Mouse (Mus musculus) liver, adult 2 months (tissue): ENCODE data around the gene Zfp148. TPM values are rescaled to one million over a fixed set of nuclear protein-coding genes. Genes with fewer than 3 reads are reported as not detected.

ENCODE experiments used
- DNase-seq: peaks from one replicate; pipeline ENCODE4 v3.0.0-alpha.2; 2011; ENCODE audit warnings: low read depth, low spot score; ENCODE audit errors: extremely low read depth
- H3K27ac ChIP-seq: fragments of 200-500 bp; replicated peaks from 2 replicates; pipeline ENCODE4 v1.5.1; 2012; ENCODE audit warnings: low read depth, mild to moderate bottlenecking, control low read depth, inconsistent platforms, low read length; ENCODE audit not compliant: insufficient read depth
- H3K27me3 ChIP-seq: fragments of 200-500 bp; 2 replicates; pipeline ENCODE4 v1.6.1; 2012; ENCODE audit warnings: mild to moderate bottlenecking, moderate library complexity, low read length, inconsistent platforms; ENCODE audit not compliant: control insufficient read depth, insufficient read depth
- H3K36me3 ChIP-seq: fragments of 200-500 bp; 2 replicates; pipeline ENCODE4 v1.6.1; 2012; ENCODE audit warnings: low read length, inconsistent platforms; ENCODE audit not compliant: control insufficient read depth, insufficient read depth
- H3K4me1 ChIP-seq: fragments of 200-500 bp; 2 replicates; pipeline ENCODE4 v1.6.1; 2011; ENCODE audit warnings: low read length; ENCODE audit not compliant: control insufficient read depth, insufficient read depth
- H3K4me3 ChIP-seq: fragments of 200-500 bp; 2 replicates; pipeline ENCODE4 v1.5.1; 2011; ENCODE audit warnings: low read depth, mild to moderate bottlenecking, control low read depth, low read length, moderate library complexity; ENCODE audit not compliant: insufficient read depth
- H3K79me2 ChIP-seq: fragments of 200-500 bp; 2 replicates; pipeline ENCODE4 v1.6.1; 2012; ENCODE audit warnings: inconsistent platforms, mild to moderate bottlenecking, low read length, moderate library complexity; ENCODE audit not compliant: control insufficient read depth, insufficient read depth
- H3K9ac ChIP-seq: fragments of 200-500 bp; 2 replicates; pipeline ENCODE4 v1.6.1; 2012; ENCODE audit warnings: low read depth, mild to moderate bottlenecking, control low read depth, inconsistent platforms, low read length
- CTCF ChIP-seq: fragments of 200-500 bp; IDR thresholded peaks from 2 replicates; pipeline ENCODE4 v1.5.1; 2011; ENCODE audit warnings: low read depth, low read length, control low read depth
- POLR2A ChIP-seq: fragments of 200-500 bp; IDR thresholded peaks from 2 replicates; pipeline ENCODE4 v1.6.1; 2011; ENCODE audit warnings: low read length, control low read depth; ENCODE audit not compliant: insufficient read depth; ENCODE audit errors: extremely low read depth
- WGBS: fragments of 180-500 bp; shearing (Covaris S2); methylation state at CpG from one replicate; pipeline ENCODE4 v1.1.7; 2018; 5-methylcytosine and 5-hydroxymethylcytosine counted together
- polyA plus RNA-seq: library from polyadenylated mRNA; depleted of rRNA; stranded (reverse); fragments of >200 nt; gene quantifications from 2 replicates; pipeline ENCODE4 v1.2.3, GENCODE M21; 2012
- total RNA-seq: library from RNA; depleted of rRNA; stranded (reverse); fragments of >200 nt; gene quantifications from 2 replicates; pipeline ENCODE4 v1.2.3, GENCODE M21; 2014

Gene Zfp148
- total and polyA plus RNA-seq, 2 experiments, result 4.3 to 15.6 TPM

- H3K27me3 ChIP-seq, result no peaks in the 10 kb centered on the region
- H3K36me3 ChIP-seq, result no peaks in the 10 kb centered on the region
- TF ChIP-seq CTCF (no peak), POLR2A (no peak)
- no peak overlapping the region for H3K4me3 ChIP-seq
- H3K4me1 ChIP-seq, result no peaks in the 10 kb centered on the region
- H3K79me2 ChIP-seq, result no peaks in the 10 kb centered on the region
- no peak overlapping the region for H3K27ac ChIP-seq
- H3K9ac ChIP-seq, result no peak overlapping the region
- 95% methylated on average over 2 of the region's 2 CpGs for WGBS
- no peak for DNase-seq
These were observed 7.3 kb upstream of the Zfp148 start for GRCm38 (mm10) chr16:33373326-33373725.

DNA sequence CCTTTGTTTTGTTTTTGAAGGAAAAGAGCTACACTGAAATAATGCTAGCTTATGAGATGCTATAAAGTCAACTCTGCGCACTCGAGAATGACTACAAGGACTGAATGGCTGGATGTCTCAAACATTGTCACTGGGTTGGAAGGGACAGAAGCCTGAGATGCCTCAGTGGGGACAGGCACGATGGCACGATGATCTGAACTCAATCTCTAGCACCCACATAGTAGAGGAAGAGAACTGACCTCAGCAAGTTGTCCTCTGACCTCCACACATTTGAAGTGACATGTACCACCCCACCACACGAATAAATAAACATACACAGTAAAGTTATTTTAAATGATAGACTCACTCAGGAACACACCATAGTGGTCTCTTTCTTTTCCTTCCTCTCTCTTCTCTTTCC, 4.4 kb upstream of the Zfp148 start:
- Histone ChIP-seq H3K79me2 (peaks cover 6% of the 10 kb centered on the region; the same call in 1 of the 2 replicates), H3K4me3 (no peak overlapping the region)
- WGBS, result 77% methylated on average over 5 of the region's 5 CpGs

GRCm38 (mm10) chr16:33379219-33379943, 1.3 kb upstream of the Zfp148 start:
- H3K27ac ChIP-seq, result peak overlapping the region; percentile 64
- 9% methylated on average over 6 of the region's 6 CpGs for WGBS
- no peaks in the 10 kb centered on the region for H3K27me3 ChIP-seq
- H3K9ac ChIP-seq, result no peak overlapping the region
- H3K4me3 ChIP-seq, result no peak overlapping the region; the same call in 1 of the 2 replicates
- TF ChIP-seq CTCF (no peak), POLR2A (no peak)
- peaks cover 1% of the 10 kb centered on the region; the same call in 1 of the 2 replicates for H3K4me1 ChIP-seq
- no peaks in the 10 kb centered on the region for H3K36me3 ChIP-seq
- peaks cover 25% of the 10 kb centered on the region; the same call in 1 of the 2 replicates for H3K79me2 ChIP-seq
- DNase-seq, result peak; percentile 77

More for the DNA sequence above, 4.4 kb upstream of the Zfp148 start:
- no peaks in the 10 kb centered on the region for H3K36me3 ChIP-seq
- TF ChIP-seq CTCF, result no peak
- TF ChIP-seq POLR2A, result no peak
- no peak for DNase-seq
- peaks cover 1% of the 10 kb centered on the region; the same call in 1 of the 2 replicates for H3K4me1 ChIP-seq
- H3K27me3 ChIP-seq, result no peaks in the 10 kb centered on the region
- H3K27ac ChIP-seq, result no peak overlapping the region
- H3K9ac ChIP-seq, result no peak overlapping the region

DNA sequence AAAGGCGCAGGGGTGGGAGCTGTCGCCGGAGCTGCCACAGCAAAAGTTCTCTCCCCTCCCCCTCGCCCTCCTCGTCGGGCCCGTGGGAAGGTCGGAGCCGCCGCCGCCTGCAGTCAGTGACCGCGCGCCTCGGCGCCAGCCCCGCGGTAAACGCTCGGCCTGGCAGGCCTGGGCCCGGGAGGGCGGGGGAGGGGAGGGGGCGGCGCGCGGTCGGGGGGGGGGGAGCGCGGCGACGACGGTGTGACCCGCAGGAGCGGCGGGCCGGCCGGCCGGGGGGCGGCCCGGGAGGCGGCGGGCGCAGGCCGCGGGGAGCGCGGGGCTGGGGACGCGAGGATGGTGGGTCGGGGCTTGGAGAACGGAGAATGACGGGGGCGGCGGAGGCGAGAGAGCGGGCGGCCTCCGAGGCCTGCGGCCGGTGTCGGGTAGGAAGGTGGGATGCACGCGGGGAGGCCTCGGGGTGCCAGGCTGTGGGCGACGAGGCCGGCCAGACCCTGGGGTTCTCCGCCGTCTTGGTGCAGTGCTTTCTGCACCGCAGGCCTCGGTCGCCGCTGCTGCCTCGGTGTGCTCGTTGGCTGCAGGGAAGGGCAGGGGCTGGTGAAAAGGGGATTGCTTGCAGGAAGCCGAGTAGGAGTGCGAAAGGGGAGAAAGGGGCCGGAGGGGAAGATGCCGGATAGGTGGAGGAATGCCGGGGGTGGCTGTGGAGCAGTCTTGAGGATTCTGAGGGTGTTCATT, 412 bp downstream of the Zfp148 start:
- 2% methylated on average over 52 of the region's 80 CpGs for WGBS
- no peak for TF ChIP-seq CTCF
- TF ChIP-seq POLR2A, result no peak
- peaks cover 37% of the 10 kb centered on the region; the same call in 1 of the 2 replicates for H3K79me2 ChIP-seq
- no peaks in the 10 kb centered on the region for H3K27me3 ChIP-seq
- H3K4me1 ChIP-seq, result peaks cover 1% of the 10 kb centered on the region; the same call in 1 of the 2 replicates
- H3K27ac ChIP-seq, result peak overlapping the region; percentile 88
- peak overlapping the region; percentile 93 for H3K9ac ChIP-seq
- H3K4me3 ChIP-seq, result peak overlapping the region; percentile 73
- peak; percentile 41 for DNase-seq
- H3K36me3 ChIP-seq, result no peaks in the 10 kb centered on the region

- no peak for TF ChIP-seq POLR2A
- TF ChIP-seq CTCF, result no peak
- H3K36me3 ChIP-seq, result no peaks in the 10 kb centered on the region
- WGBS, result 1% methylated on average over 18 of the region's 18 CpGs
- H3K9ac ChIP-seq, result peak overlapping the region; percentile 93
- peak overlapping the region; percentile 70 for H3K27ac ChIP-seq
- no peaks in the 10 kb centered on the region for H3K27me3 ChIP-seq
- peak overlapping the region; percentile 73 for H3K4me3 ChIP-seq
- peak; percentile 27 for DNase-seq
- peaks cover 2% of the 10 kb centered on the region for H3K4me1 ChIP-seq
- H3K79me2 ChIP-seq, result peaks cover 39% of the 10 kb centered on the region; the same call in 1 of the 2 replicates
These were observed 1.1 kb downstream of the Zfp148 start for GRCm38 (mm10) chr16:33381614-33382245.
